Mouse (Mus musculus) gastrocnemius, postnatal 14 days (tissue): ENCODE data around the gene H2-DMb2. TPM values are rescaled to one million over a fixed set of nuclear protein-coding genes. Genes with fewer than 3 reads are reported as not detected.

Experiments
- DNase-seq: peaks from one replicate; pipeline ENCODE4 v3.0.0; 2021; ENCODE audit warnings: mixed read lengths
- intact Hi-C: fragments of 180-260 bp; cut with DNase I; formaldehyde crosslinking; loops from one replicate; pipeline ENCODE4 v1.15.1; 2025; ENCODE audit warnings: low total_unique reads
- total RNA-seq, 2 experiments: library from RNA; stranded (reverse); gene quantifications; 2 replicates each; pipeline ENCODE4 v1.2.3; 2021

The H2-DMb2 gene
- total RNA-seq, 2 experiments from 2014 or later: 0.45 to 0.47 TPM

GRCm38 (mm10) chr17:34197904-34198520 lies 54.9 kb downstream of the H2-DMb2 start:
- intact Hi-C loops: no loop called here
- DNase-seq: peak; percentile 35

- intact Hi-C loops: no loop called here
- no peak for DNase-seq
Measured at GRCm38 (mm10) chr17:34198521-34198912, 55.4 kb downstream of the H2-DMb2 start.

GRCm38 (mm10) chr17:34199050-34199619 lies 56.0 kb downstream of the H2-DMb2 start:
- no peak for DNase-seq
- intact Hi-C loops: no loop called here

DNA sequence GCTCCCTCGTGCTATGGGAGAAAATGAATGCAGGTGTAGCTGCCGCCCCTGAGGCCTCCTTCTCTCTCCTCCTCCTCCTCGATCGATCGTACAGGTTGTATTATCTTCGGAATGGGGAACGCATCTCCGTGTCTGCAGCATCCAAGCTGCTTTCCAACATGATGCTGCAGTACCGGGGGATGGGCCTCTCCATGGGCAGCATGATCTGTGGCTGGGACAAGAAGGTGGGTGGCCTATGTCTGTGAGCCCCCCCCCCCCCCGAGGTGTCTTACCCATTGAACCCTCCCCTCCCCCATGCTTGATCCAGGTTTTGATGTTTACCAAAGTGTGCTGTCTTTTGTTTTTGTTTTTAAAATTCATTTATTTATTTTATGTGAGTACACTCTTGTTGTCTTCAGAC lies 56.9 kb downstream of the H2-DMb2 start:
- DNase-seq: no peak
- intact Hi-C loops: no loop called here

DNA sequence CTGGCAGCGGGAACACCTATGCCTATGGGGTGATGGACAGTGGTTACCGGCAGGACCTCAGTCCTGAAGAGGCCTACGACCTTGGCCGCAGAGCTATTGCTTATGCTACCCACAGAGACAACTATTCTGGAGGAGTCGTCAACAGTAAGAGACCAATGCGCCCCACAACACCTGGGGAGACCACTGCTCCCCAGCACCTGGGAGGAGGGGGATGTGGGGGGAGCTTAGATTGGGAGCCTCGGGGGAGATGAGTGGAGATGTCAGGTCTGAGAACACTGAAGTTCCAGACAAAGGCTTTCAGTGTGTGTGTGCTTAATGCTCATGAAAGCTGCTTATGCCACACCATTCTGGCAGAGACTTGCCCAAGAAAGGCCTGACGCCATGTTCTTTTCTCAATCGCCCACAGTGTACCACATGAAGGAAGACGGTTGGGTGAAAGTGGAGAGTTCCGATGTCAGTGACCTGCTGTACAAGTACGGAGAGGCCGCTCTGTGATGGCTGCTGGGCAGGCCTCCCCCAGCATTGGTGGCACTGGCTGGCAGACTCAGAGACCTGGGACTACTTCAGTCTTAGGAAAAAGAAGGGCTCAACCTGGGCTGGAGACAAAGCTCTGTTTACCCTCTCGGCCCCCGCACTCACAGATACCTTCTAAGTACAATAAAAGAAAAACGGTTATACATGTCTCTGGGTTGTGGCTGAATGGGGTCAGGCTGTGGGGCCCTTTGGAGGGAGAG lies 57.8 kb downstream of the H2-DMb2 start:
- intact Hi-C loops: no loop called here
- no peak for DNase-seq

Other genes starting within 250 kb of the H2-DMb2 start
- gene Platr17, start 238.2 kb upstream of the H2-DMb2 start, total RNA-seq: not detected
- 10 to 100 TPM; 10.2 to 13.8 TPM for gene Daxx, start 233.9 kb upstream of the H2-DMb2 start, total RNA-seq
- 10 to 100 TPM; 32.9 to 35.7 TPM for gene Tapbp, start 227.4 kb upstream of the H2-DMb2 start, total RNA-seq
- 10 to 100 TPM; 13.5 to 16.1 TPM for gene Zbtb22, start 227.4 kb upstream of the H2-DMb2 start, total RNA-seq
- gene Rgl2, start 213.8 kb upstream of the H2-DMb2 start, total RNA-seq: 10 to 100 TPM; 24.4 to 24.7 TPM
- gene Pfdn6, start 203.0 kb upstream of the H2-DMb2 start, total RNA-seq: 10 to 100 TPM; 53.6 to 54.9 TPM
- 10 to 100 TPM; 11.1 to 12.3 TPM for gene Wdr46, start 202.6 kb upstream of the H2-DMb2 start, total RNA-seq
- 1 to 10 TPM; 2.3 to 2.7 TPM for gene B3galt4, start 191.8 kb upstream of the H2-DMb2 start, total RNA-seq
- 10 to 100 TPM; 30.5 to 33.1 TPM for gene Vps52, start 187.5 kb upstream of the H2-DMb2 start, total RNA-seq
- gene Rps18, start 187.3 kb upstream of the H2-DMb2 start, total RNA-seq: 100 to 1,000 TPM; 464 to 543 TPM
- 10 to 100 TPM; 26.5 to 40.1 TPM for gene H2-K1, start 143.0 kb upstream of the H2-DMb2 start, total RNA-seq
- gene Ring1, start 118.6 kb upstream of the H2-DMb2 start, total RNA-seq: 10 to 100 TPM; 11.3 to 13.1 TPM
- gene H2-Ke6, start 115.2 kb upstream of the H2-DMb2 start, total RNA-seq: 10 to 100 TPM; 50.1 to 51.3 TPM
- 10 to 100 TPM; 44.9 to 60.1 TPM for gene Slc39a7, start 111.6 kb upstream of the H2-DMb2 start, total RNA-seq
- gene Rxrb, start 111.5 kb upstream of the H2-DMb2 start, total RNA-seq: 10 to 100 TPM; 35.2 to 35.8 TPM
- gene Col11a2, start 103.9 kb upstream of the H2-DMb2 start, total RNA-seq: 10 to 100 TPM; 51.1 to 56.0 TPM
- gene H2-Oa, start 51.0 kb upstream of the H2-DMb2 start, total RNA-seq: not detected
- 1 to 10 TPM; 2.3 to 3.6 TPM for gene H2-DMa, start 23.8 kb upstream of the H2-DMb2 start, total RNA-seq
- 10 to 100 TPM; 75.2 to 75.5 TPM for gene Brd2, start 20.7 kb upstream of the H2-DMb2 start, total RNA-seq
- gene H2-DMb1, start 9.8 kb downstream of the H2-DMb2 start, total RNA-seq: 1 to 10 TPM; 1.0 to 1.4 TPM
- 1 to 10 TPM; 1.7 to 2.6 TPM for gene Tap1, start 44.2 kb downstream of the H2-DMb2 start, total RNA-seq
- 1 to 10 TPM; 1.8 to 2.0 TPM for gene Psmb9, start 44.5 kb downstream of the H2-DMb2 start, total RNA-seq
- gene Psmb8, start 54.4 kb downstream of the H2-DMb2 start, total RNA-seq: 1 to 10 TPM; 2.9 to 3.4 TPM
- gene Tap2, start 60.2 kb downstream of the H2-DMb2 start, total RNA-seq: 1 to 10 TPM; 4.7 to 5.3 TPM
- gene H2-Ob, start 95.6 kb downstream of the H2-DMb2 start, total RNA-seq: under 1 TPM in 1 of 2 experiments, not detected in 1; 0.13 TPM
- gene H2-Ab1, start 114.4 kb downstream of the H2-DMb2 start, total RNA-seq: 1 to 10 TPM; 2.8 to 3.1 TPM
- gene H2-Aa, start 144.5 kb downstream of the H2-DMb2 start, total RNA-seq: 1 to 10 TPM; 2.8 to 3.9 TPM
- gene H2-Eb1, start 162.6 kb downstream of the H2-DMb2 start, total RNA-seq: 1 to 10 TPM; 2.8 to 3.7 TPM
- not detected for gene H2-Eb2, start 182.4 kb downstream of the H2-DMb2 start, total RNA-seq
- under 1 TPM; 0.39 to 0.42 TPM for gene Btnl2, start 211.5 kb downstream of the H2-DMb2 start, total RNA-seq
- not detected for gene Btnl1, start 233.8 kb downstream of the H2-DMb2 start, total RNA-seq